Mouse (Mus musculus) heart, postnatal 36 days (tissue): Measurements from ENCODE around the gene Sec14l2. TPM values are rescaled to one million over a fixed set of nuclear protein-coding genes. Genes with fewer than 3 reads are reported as not detected.

Experiments used
- DNase-seq, 2 experiments: peaks; one replicate each; pipeline ENCODE4 v3.0.0; 2021 to 2022
- intact Hi-C: fragments of 180-260 bp; cut with DNase I; formaldehyde crosslinking; loops from one replicate; pipeline ENCODE4 v1.15.1; 2025
- total RNA-seq, 2 experiments: library from RNA; stranded (reverse); gene quantifications; 2 replicates each; pipeline ENCODE4 v1.2.3; 2021

The Sec14l2 gene
- total RNA-seq, 2 experiments from 2014 or later: 0.69 to 0.87 TPM

GRCm38 (mm10) chr11:4103522-4103921 is 19.7 kb downstream of the Sec14l2 start:
- intact Hi-C loops: no loop called here
- no peak for DNase-seq

DNA sequence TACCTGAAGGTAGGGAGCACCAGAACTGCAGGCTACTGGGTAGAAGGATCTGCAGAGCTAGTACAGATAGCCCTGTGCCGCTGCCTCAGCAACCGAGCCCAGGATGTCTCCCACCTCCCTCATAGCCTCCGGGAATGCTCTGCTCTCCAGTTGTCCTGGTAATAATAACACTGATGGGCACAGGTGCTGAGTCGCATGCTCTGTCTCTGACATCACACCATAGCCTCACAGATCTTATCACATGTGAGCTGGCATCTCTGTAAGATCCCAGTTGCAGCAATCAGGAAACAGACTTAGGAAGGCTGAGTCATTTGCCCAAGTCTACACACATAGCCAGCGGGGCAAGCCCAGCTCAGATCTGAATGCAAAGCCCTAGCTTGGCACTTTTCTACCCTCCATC is 21.4 kb downstream of the Sec14l2 start:
- DNase-seq: no peak
- intact Hi-C loops: no loop called here

GRCm38 (mm10) chr11:4099447-4099846 is 23.8 kb downstream of the Sec14l2 start:
- intact Hi-C loops: loop anchor here (10.0 kb wide), 1 partner anchor 995 kb away; the partner anchor contains the start of genes Ewsr1 and Rhbdd3
- no peak for DNase-seq

- intact Hi-C loops: loop anchor here (10.0 kb wide), 1 partner anchor 996 kb away; the partner anchor contains the start of genes Ewsr1 and Rhbdd3
These were observed 24.4 kb downstream of the Sec14l2 start for GRCm38 (mm10) chr11:4098816-4099215.

GRCm38 (mm10) chr11:4098120-4098519 is 25.1 kb downstream of the Sec14l2 start:
- intact Hi-C loops: loop anchor here (10.0 kb wide), 1 partner anchor 997 kb away; the partner anchor contains the start of genes Ewsr1 and Rhbdd3
- DNase-seq: no peak

More at GRCm38 (mm10) chr11:4098816-4099215, 24.4 kb downstream of the Sec14l2 start:
- DNase-seq: no peak

GRCm38 (mm10) chr11:4097091-4097621 is 26.1 kb downstream of the Sec14l2 start:
- intact Hi-C loops: loop anchor here (10.0 kb wide), 1 partner anchor 998 kb away; the partner anchor contains the start of genes Ewsr1 and Rhbdd3
- DNase-seq: no peak

DNA sequence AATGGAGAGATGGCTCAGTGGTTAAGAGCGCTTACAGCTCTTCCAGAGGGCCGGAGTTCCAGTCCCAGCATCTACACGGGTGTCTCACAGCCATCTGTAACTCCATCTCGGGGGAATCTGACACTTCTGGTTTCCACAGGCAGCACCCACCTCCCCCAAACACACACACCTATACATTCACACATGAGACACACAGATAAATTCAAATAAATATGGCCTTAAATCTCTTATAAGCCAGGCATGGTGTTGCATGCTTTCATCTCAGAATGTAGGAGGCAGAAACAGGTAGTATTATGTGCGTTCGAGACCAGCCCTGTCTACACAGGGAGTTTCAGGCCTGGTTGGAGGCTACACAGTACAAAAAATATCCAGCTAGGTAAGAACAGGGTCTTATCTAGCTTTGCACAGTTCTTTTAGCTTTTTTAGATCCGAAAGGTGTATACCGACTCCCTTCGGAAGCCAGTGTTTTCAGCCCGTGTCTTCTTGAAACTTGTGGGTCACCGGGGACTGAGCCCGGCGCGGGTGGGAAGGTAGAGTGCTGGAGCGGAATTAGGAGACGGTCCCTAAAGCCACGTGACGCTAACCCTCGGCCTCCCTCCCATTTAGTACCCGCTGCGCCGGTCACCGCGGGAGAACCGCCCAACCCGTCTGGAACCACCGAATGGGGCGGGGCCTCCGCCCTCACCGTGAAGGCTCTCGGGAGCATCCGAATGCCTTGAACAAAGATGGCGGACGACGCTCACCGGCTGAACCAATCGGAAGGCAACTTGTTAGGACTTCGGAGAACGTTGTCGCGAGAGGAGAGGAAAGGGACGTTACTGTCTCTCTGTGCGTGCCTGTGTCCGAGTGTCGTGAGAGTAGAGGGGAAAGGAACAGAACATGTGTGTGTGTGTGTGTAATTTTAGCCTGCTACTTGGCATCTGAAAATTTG is 26.9 kb downstream of the Sec14l2 start:
- DNase-seq: peak; percentile 96 to 97
- intact Hi-C loops: loop anchor here (10.0 kb wide), 1 partner anchor 998 kb away; the partner anchor contains the start of genes Ewsr1 and Rhbdd3

DNA sequence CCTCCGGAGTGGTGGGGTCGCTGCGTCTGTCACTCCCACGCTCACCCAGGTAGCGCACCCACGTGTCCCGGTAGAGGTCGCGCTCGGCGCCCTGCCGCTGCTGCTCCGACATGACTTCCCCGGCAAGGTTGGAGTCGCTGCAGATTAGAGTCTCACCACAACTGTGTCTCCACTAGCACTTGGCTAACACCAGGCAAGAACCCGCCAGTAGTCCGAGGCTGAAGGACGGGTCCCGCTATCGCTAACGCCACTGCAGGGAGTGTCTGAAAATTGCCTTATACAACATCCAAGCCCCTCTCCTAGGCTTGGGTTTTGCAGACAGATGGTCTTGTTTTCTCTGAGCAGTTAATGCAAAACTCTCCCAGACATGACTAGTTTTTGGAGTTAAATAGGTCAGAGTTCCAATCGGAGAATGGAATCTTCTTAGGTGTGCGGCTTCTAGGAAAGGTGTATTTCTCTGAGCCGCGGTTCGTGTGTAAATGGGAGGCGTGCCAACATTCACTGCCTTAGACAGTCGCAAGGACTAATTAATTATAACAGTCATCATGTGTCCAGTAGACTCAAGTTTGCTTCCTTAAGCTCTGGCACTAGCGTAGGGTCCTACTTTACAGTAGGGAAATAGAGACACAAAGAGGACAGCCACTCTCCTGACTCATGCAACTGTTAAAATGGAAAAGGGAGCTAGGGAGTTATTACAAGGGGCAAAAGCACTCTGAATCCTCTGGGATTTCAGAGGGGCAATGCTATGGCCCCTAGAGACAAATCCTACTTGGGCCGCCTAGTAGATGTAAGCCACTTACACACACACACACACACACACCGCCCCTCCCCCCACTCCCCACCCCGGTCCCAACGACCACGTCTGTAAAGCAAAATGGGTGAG is 27.8 kb downstream of the Sec14l2 start, which contains the start of gene Mtfp1:
TSS of gene Mtfp1 (minus strand) at position 275 of the 883 bp plus-strand sequence.
- intact Hi-C loops: loop anchor here (10.0 kb wide), 1 partner anchor 999 kb away; the partner anchor contains the start of genes Ewsr1 and Rhbdd3
- DNase-seq: peak; percentile 63 to 68

DNA sequence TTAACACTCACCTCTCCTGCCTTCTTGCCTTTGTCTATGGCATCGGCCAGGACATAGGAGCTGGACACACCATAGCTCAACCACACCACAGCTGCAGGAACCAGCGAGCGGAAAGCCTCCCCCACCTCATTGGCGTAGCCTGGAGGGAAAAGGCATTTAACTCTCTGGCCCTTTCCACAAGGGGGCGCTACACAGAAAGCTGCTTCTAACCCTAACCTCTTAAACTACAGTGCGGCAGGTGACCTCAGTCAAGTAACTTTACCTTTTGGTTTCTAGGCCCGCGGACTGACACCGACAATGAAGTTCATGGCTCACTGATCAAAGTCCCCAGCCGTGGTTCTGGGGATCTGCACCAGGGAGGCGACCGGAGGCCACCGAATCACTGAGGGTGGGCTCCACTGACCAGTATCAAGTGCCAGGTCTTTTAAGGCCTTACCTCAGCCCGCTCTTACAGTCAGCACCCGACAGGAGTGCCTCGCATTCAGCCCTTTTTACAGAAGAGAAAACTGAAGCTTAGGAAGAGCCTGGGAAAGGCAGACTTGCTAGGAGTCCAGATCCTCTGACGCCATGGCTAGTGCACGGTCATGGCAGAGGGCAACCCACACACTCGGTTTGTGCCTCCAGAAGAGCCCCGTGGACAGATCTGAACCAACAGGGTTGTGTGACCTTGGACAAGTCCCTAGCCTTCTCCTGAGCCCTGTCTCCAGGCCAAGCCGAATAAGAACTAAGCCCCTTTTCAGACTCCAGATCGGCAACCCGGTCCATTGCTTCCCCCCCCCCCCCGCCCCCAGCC is 28.6 kb downstream of the Sec14l2 start:
- intact Hi-C loops: loop anchor here (10.0 kb wide), 1 partner anchor 1000 kb away; the partner anchor contains the start of genes Ewsr1 and Rhbdd3
- peak; percentile 71 to 72 for DNase-seq

- intact Hi-C loops: loop anchor here (10.0 kb wide), 1 partner anchor 1001 kb away; the partner anchor contains the start of genes Ewsr1 and Rhbdd3
- no peak for DNase-seq
These were observed 29.5 kb downstream of the Sec14l2 start for GRCm38 (mm10) chr11:4093459-4094377.

- intact Hi-C loops: no loop called here
- no peak for DNase-seq
These were observed 35.9 kb downstream of the Sec14l2 start for GRCm38 (mm10) chr11:4087267-4087666.

GRCm38 (mm10) chr11:4086246-4086645 is 37.0 kb downstream of the Sec14l2 start:
- no peak for DNase-seq
- intact Hi-C loops: no loop called here

DNA sequence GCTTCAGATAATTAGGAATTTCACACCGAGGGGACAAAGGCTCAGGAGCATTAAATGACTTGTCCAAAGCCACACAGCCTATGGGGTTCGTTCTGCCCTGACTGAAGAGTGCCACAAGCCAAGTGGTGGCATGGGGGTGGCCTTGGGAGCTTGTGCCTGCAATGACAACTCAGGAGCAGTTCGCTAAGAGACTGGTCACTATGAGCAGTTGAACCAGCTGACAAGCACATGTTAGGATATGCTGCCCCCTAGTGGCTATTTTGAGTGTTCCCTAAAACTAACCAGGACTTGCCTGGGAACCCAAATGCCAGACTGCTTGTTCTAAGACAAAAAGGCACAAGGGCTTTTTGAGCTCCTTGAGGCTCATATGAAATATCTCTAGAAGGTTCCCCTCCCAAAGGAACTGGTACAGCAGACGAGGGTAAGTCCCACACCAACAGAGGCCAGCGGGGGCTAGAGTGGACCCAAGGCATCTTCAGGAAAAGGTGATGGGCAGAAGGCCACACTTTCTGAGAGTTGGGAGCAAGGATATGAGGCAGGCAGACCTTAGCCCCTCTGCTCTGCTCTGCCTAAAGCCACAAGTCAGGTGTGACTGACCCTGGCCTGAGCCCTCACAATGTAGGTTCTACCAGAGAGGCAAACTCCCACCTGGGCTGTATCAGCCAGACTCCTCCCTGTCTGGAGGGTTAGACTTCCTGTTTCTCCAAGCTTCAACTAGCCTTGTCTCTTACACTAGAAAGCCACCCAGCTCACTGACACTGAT is 39.7 kb downstream of the Sec14l2 start:
- DNase-seq: peak; percentile 33 to 57
- intact Hi-C loops: loop anchor here (1.0 kb wide), 2 partner anchors 30 to 82 kb away; no protein-coding TSS in a partner anchor

DNA sequence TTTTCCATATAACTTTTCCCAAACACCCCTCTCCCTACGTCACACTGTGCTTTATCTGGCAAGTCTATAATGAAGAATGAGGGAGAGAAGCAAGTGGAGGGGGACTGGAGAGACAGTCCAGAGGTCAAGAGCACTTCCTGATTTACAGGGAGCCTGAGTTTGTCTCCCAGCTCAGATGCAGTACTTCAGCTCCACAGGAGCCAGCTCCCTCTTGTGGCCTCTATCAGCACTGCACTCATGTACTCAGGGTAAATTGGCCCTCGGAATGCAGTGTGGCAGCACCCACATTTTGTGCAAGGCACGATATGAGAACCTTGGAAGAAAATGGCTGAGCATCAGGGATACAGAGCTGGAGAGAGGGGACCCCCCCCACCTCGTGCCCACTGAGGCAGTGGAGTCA is 43.0 kb downstream of the Sec14l2 start:
- intact Hi-C loops: no loop called here

GRCm38 (mm10) chr11:4078267-4078933 is 44.8 kb downstream of the Sec14l2 start:
- intact Hi-C loops: no loop called here
- no peak for DNase-seq

More for the DNA sequence above, 43.0 kb downstream of the Sec14l2 start:
- peak; percentile 36 to 66 for DNase-seq

DNA sequence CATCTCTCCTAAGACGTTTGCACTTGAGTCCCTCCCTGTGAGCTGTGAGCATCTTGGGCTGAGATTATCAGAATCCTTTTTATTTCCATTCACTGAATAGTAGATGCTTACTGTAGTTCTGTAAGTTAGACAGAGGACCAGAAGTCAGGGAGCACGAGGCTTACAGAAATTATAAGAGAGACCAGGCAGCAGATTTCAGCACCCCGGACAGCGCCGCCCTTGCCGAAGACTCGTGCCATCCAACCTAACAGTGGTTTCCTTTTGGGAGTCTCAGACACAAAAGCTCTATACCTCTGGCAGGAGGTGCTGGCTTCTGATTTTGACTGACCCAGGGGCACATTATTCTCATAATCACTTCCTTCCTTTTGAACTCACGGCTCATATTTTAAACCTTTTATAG is 46.6 kb downstream of the Sec14l2 start:
- DNase-seq: peak; percentile 26 to 59
- intact Hi-C loops: no loop called here

DNA sequence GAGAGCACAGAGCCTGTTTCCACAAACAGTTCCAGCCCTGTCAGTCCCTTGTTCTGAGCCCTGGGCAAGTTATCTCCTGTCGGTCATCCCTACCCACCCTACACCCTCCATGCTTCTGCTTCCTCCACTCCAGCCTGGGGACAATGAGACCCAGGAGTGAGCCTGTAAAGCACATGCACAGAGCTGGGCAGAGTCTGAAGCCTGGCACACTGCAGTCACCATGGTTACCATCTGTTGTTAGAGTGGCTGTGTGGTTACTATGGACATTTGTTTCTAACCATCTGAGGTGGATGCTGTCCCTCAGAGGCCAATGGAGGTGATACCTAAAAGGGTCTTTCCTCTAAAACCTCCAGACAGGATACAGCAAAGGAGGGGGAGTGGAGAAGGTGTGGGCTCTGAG is 53.6 kb downstream of the Sec14l2 start:
- intact Hi-C loops: no loop called here

More for the DNA sequence above, 53.6 kb downstream of the Sec14l2 start:
- DNase-seq: no peak
